Mouse (Mus musculus): ENCODE measurements around the gene Ccdc78. TPM values are rescaled to one million over a fixed set of nuclear protein-coding genes. Genes with fewer than 3 reads are reported as not detected.
"Not testable (repeated sequence)": the region's sequence is repeated elsewhere in the genome, so short reads cannot be mapped to it uniquely, and the experiment has no call there.

Gene Ccdc78
- total RNA-seq (2014; rRNA removed) (not detected in 2 replicates), polyA plus RNA-seq (2012; rRNA removed) (0.06 TPM in 1 of 2 replicates, not detected in the other)

DNA sequence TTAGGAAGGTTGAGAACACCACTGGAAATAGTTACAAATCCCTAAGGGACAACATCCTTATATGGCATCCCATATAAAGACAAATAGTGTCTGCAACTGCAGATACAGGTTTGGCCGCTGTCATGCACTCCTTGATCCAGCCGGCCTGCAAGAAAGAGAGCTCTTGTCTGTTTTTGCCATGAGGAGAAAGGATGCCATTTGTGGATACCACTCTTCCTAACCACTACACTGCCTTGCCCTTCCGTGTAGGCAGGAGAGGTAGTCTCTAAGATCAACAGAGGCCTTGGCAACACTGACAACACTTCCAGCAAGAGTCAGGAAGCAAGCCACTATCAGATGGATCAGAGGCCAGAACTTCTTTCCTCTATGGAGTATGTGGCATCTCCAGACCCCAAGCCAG, at the start of gene Ccdc78:
Gene Ccdc78 (plus strand): TSS at position 301 of the 400 bp plus-strand sequence.
- H3K36me3 ChIP-seq (ENCODE audit: control insufficient read depth, insufficient read depth, low read length), result no peaks in the 10 kb centered on the region; the same call in 1 of the 2 replicates
- H3K4me3 ChIP-seq (ENCODE audit: insufficient read depth, low read depth, low read length), result peak within 1 kb of the TSS; percentile 69
- peaks cover 3% of the 10 kb centered on the region; the same call in 1 of the 2 replicates for H3K4me1 ChIP-seq (ENCODE audit: control insufficient read depth, insufficient read depth, low read length)
- H3K27me3 ChIP-seq (ENCODE audit: control insufficient read depth, insufficient read depth, low read length), result no peaks in the 10 kb centered on the region
- no peak within 1 kb of the TSS for H3K27ac ChIP-seq (replicated peaks; ENCODE audit: insufficient read depth, low read depth, low read length)
- 87% methylated on average over 3 of the region's 3 CpGs for WGBS
- no peaks in the 10 kb centered on the region for H3K79me2 ChIP-seq (ENCODE audit: control insufficient read depth, insufficient read depth, low read length)
- no peak for TF ChIP-seq CTCF (IDR thresholded peaks at IDR 0.05; ENCODE audit: low read depth, low read length)
- no peak for TF ChIP-seq POLR2A (IDR thresholded peaks at IDR 0.05; ENCODE audit: extremely low read depth, insufficient read depth, low read length)
- DNase-seq (ENCODE audit: extremely low read depth, low read depth, low spot score), result no peak
- H3K9ac ChIP-seq (ENCODE audit: low read depth, low read length), result 0 out of 2 replicates have a peak within 1 kb of the TSS, but pooled peaks have one; percentile 25

DNA sequence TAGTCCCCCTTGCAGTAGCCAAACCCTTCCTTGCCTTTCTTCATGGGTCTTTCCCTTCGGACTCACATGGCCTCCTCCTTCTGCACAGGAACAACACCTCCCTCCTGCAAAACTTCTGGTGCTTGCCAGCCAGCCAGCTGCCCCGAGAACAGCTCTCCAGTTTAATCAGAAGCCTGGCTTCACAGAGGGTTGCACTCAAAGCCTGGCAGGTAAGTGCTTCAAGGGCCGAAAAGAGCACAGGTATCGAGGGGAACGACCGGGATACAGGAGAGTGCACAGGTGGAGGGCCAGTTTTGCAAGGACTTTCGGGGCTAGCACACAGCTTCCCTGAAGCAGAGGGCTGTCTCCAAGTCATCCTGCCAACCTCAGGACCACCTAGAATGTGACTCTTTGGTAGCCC, 47.5 kb upstream of the Ccdc78 start:
- no peak for DNase-seq (ENCODE audit: extremely low read depth, low read depth, low spot score)
- Histone ChIP-seq H3K79me2 (ENCODE audit: control insufficient read depth, insufficient read depth, low read length) (no peaks in the 10 kb centered on the region), H3K27me3 (ENCODE audit: control insufficient read depth, insufficient read depth, low read length) (no peaks in the 10 kb centered on the region), H3K27ac (replicated peaks; ENCODE audit: insufficient read depth, low read depth, low read length) (no peak overlapping the region), H3K4me1 (ENCODE audit: control insufficient read depth, insufficient read depth, low read length) (no peaks in the 10 kb centered on the region), H3K4me3 (ENCODE audit: insufficient read depth, low read depth, low read length) (no peak overlapping the region), H3K36me3 (ENCODE audit: control insufficient read depth, insufficient read depth, low read length) (no peaks in the 10 kb centered on the region), H3K9ac (ENCODE audit: low read depth, low read length) (no peak overlapping the region)
- TF ChIP-seq CTCF (IDR thresholded peaks at IDR 0.05; ENCODE audit: low read depth, low read length) (no peak), POLR2A (IDR thresholded peaks at IDR 0.05; ENCODE audit: extremely low read depth, insufficient read depth, low read length) (no peak)
- 78% methylated on average over 7 of the region's 7 CpGs for WGBS

DNA sequence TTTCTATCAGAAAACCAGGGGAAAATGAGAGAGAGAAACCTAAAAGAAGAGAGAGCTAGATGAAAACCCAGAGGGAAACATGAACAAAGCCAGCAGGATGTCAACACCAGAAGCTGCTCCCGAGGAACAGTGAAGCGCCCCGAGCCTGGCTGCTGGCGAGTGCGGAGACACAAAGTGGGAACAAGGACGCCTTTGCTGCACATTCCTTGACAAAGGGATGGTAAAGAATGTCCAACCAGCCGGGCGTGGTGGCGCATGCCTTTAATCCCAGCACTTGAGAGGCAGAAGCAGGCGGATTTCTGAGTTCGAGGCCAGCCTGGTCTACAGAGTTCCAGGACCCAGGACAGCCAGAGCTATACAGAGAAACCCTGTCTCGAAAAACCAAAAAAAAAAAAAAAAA, 44.9 kb upstream of the Ccdc78 start:
- not testable (repeated sequence) for H3K4me1 ChIP-seq (ENCODE audit: control insufficient read depth, insufficient read depth, low read length); H3K9ac ChIP-seq (ENCODE audit: low read depth, low read length); H3K27me3 ChIP-seq (ENCODE audit: control insufficient read depth, insufficient read depth, low read length); H3K36me3 ChIP-seq (ENCODE audit: control insufficient read depth, insufficient read depth, low read length); H3K4me3 ChIP-seq (ENCODE audit: insufficient read depth, low read depth, low read length); H3K27ac ChIP-seq (replicated peaks; ENCODE audit: insufficient read depth, low read depth, low read length); H3K79me2 ChIP-seq (ENCODE audit: control insufficient read depth, insufficient read depth, low read length); DNase-seq (ENCODE audit: extremely low read depth, low read depth, low spot score)
- WGBS, result 69% methylated on average over 12 of the region's 12 CpGs

DNA sequence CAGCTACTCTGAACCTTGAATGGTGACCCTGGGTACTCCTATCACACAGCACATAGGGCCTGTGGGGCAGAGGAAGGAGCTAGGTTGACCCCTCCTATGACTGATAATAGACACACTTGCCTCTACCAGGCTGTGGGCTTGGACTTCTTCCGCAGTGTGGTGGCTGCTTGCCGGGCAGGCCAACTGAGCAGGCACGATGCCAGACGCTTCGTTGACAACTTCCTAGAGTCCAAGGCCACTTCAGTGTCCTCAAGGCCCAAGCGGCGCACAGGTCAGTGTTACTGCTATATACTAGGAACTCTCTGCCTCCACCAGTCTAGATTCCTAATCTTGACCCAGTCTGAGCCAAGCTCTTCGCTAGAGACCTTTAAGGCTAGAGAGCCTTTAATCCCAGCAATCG, 42.5 kb upstream of the Ccdc78 start:
- TF ChIP-seq POLR2A (IDR thresholded peaks at IDR 0.05; ENCODE audit: extremely low read depth, insufficient read depth, low read length) (no peak), CTCF (IDR thresholded peaks at IDR 0.05; ENCODE audit: low read depth, low read length) (no peak)
- H3K36me3 ChIP-seq (ENCODE audit: control insufficient read depth, insufficient read depth, low read length), result no peaks in the 10 kb centered on the region
- 73% methylated on average over 9 of the region's 9 CpGs for WGBS
- H3K4me3 ChIP-seq (ENCODE audit: insufficient read depth, low read depth, low read length), result no peak overlapping the region
- no peak overlapping the region for H3K27ac ChIP-seq (replicated peaks; ENCODE audit: insufficient read depth, low read depth, low read length)
- no peaks in the 10 kb centered on the region for H3K79me2 ChIP-seq (ENCODE audit: control insufficient read depth, insufficient read depth, low read length)
- H3K9ac ChIP-seq (ENCODE audit: low read depth, low read length), result no peak overlapping the region
- H3K27me3 ChIP-seq (ENCODE audit: control insufficient read depth, insufficient read depth, low read length), result no peaks in the 10 kb centered on the region
- DNase-seq (ENCODE audit: extremely low read depth, low read depth, low spot score), result no peak
- H3K4me1 ChIP-seq (ENCODE audit: control insufficient read depth, insufficient read depth, low read length), result no peaks in the 10 kb centered on the region

DNA sequence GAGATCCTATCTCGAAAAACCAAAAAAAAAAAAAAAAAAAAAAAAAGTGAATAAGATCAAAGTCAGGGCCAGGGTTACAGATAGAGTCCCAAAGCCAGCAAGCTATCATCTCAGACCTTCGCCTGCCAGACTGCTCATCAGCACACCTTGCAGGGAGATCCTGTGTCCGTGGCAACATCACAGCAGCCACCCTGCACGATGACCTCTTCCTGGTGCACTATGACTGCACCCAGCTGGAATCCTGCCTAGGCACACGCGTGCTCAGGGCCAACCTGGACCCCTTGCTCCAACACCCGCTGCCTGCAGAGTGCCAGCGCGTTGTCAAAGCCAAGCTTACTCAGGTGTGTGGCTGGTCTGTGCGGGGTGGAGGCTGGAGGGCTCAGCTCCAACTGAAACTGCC, 42.1 kb upstream of the Ccdc78 start:
- TF ChIP-seq POLR2A (IDR thresholded peaks at IDR 0.05; ENCODE audit: extremely low read depth, insufficient read depth, low read length), result no peak
- TF ChIP-seq CTCF (IDR thresholded peaks at IDR 0.05; ENCODE audit: low read depth, low read length), result no peak
- DNase-seq (ENCODE audit: extremely low read depth, low read depth, low spot score), result no peak
- 63% methylated on average over 10 of the region's 10 CpGs for WGBS
- no peaks in the 10 kb centered on the region for H3K79me2 ChIP-seq (ENCODE audit: control insufficient read depth, insufficient read depth, low read length)
- H3K4me3 ChIP-seq (ENCODE audit: insufficient read depth, low read depth, low read length), result no peak overlapping the region
- no peaks in the 10 kb centered on the region for H3K4me1 ChIP-seq (ENCODE audit: control insufficient read depth, insufficient read depth, low read length)
- H3K36me3 ChIP-seq (ENCODE audit: control insufficient read depth, insufficient read depth, low read length), result no peaks in the 10 kb centered on the region
- no peak overlapping the region for H3K27ac ChIP-seq (replicated peaks; ENCODE audit: insufficient read depth, low read depth, low read length)
- no peaks in the 10 kb centered on the region for H3K27me3 ChIP-seq (ENCODE audit: control insufficient read depth, insufficient read depth, low read length)
- H3K9ac ChIP-seq (ENCODE audit: low read depth, low read length), result no peak overlapping the region

DNA sequence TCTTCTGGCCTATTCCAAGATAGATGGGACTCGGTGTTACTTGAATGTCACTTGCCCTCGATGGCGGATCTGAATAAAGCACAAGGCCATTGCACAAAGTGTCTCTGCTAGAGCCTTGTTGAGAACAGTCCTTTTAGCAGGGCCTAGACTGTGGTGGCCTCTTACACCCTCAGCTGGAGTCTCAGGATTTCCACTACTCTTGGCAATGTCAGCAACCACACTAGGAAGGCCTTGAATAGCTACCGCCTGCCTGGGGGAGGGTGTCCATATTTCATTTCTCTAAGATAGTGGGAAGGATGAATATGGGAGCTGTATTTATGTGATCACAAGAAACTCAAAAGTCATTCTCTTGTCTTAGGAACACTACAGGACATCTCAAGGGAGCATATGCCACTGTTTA, 38.1 kb upstream of the Ccdc78 start:
- H3K4me1 ChIP-seq (ENCODE audit: control insufficient read depth, insufficient read depth, low read length), result no peaks in the 10 kb centered on the region
- H3K4me3 ChIP-seq (ENCODE audit: insufficient read depth, low read depth, low read length), result no peak overlapping the region
- TF ChIP-seq CTCF (IDR thresholded peaks at IDR 0.05; ENCODE audit: low read depth, low read length), result no peak
- TF ChIP-seq POLR2A (IDR thresholded peaks at IDR 0.05; ENCODE audit: extremely low read depth, insufficient read depth, low read length), result no peak
- no peak overlapping the region for H3K9ac ChIP-seq (ENCODE audit: low read depth, low read length)
- H3K79me2 ChIP-seq (ENCODE audit: control insufficient read depth, insufficient read depth, low read length), result no peaks in the 10 kb centered on the region
- WGBS, result 93% methylated on average over 4 of the region's 4 CpGs
- no peak for DNase-seq (ENCODE audit: extremely low read depth, low read depth, low spot score)
- H3K27me3 ChIP-seq (ENCODE audit: control insufficient read depth, insufficient read depth, low read length), result no peaks in the 10 kb centered on the region
- no peak overlapping the region for H3K27ac ChIP-seq (replicated peaks; ENCODE audit: insufficient read depth, low read depth, low read length)
- H3K36me3 ChIP-seq (ENCODE audit: control insufficient read depth, insufficient read depth, low read length), result no peaks in the 10 kb centered on the region

Measured in liver, adult 2 months (tissue).